Mouse (Mus musculus) brown adipose tissue, adult 24 weeks (tissue): ENCODE results near the gene Odf3b. TPM values are rescaled to one million over a fixed set of nuclear protein-coding genes. Genes with fewer than 3 reads are reported as not detected.
A peak's percentile ranks its signal among the peaks of the same experiment; 100 is the strongest.

Experiments
- H3K27ac ChIP-seq: fragments of 200-500 bp; replicated peaks from 2 replicates; pipeline ENCODE4 v1.5.1; 2012; ENCODE audit warnings: low read depth, mild to moderate bottlenecking, low read length
- H3K4me1 ChIP-seq: fragments of 200-500 bp; 2 replicates; pipeline ENCODE4 v1.6.1; 2012; ENCODE audit warnings: low read length, mixed read lengths; ENCODE audit not compliant: control insufficient read depth, insufficient read depth, insufficient read length
- H3K4me3 ChIP-seq: fragments of 200-500 bp; 2 replicates; pipeline ENCODE4 v1.5.1; 2012; ENCODE audit warnings: low read depth, mild to moderate bottlenecking, low read length, moderate library complexity; ENCODE audit not compliant: insufficient read depth
- polyA plus RNA-seq: library from polyadenylated mRNA; stranded (reverse); fragments of >200 nt; gene quantifications from 2 replicates; pipeline ENCODE4 v1.2.4, GENCODE M21; 2012; ENCODE audit not compliant: missing spikeins, insufficient read depth, insufficient read length

Odf3b gene
- polyA plus RNA-seq, 1 experiment: not detected

DNA sequence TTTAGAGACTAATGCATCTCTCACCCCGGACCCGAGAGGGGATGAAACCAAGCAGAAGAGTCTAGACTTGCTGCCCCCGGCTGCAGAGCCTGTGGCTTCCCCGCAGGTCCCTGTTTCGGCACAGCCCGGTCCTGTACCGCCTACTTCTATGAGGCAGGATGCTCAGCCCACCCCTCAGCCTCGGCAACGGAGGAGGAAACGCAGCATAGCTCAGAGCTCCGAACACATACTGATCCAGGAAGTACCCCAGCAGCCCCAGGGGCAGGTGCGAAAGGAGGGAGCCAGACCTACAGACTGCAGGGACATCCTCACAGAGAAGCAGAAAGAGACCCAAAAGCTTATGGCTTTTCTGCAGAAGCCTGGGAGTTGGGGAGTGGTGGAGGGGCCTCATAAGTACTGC lies 8.0 kb upstream of the Odf3b start:
- Histone ChIP-seq H3K4me3 (no peak overlapping the region), H3K4me1 (no peaks in the 10 kb centered on the region), H3K27ac (no peak overlapping the region)

DNA sequence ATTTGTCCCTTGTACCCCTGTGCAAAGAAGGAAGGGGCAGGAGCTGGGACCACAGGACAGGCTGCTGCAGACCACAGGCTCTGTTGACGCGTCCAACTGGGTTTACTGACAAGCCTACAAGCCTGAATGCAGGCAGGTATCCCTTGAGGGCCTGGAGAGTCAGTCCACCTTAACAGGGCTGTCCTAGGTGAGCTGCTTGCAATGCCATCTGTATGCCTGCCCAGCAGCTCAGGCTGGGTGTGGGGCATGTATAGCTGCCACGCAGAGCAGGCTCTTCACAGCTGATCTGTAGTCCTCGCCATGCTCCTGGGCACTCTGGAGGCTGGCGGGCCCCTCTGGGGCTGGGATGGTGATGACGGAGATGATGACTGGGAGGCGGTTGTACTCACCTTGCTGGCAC lies 5.5 kb upstream of the Odf3b start, which contains the start of gene Klhdc7b:
Gene Klhdc7b, plus strand, starts transcription at position 301 of the 400 bp plus-strand sequence.
- Histone ChIP-seq H3K27ac (no peak within 1 kb of the TSS), H3K4me1 (no peaks in the 10 kb centered on the region), H3K4me3 (no peak within 1 kb of the TSS)

- Histone ChIP-seq H3K4me3 (peak overlapping the region; percentile 70), H3K27ac (peak overlapping the region; percentile 91)
These were observed 347 bp upstream of the Odf3b start for GRCm38 (mm10) chr15:89379429-89379828.

GRCm38 (mm10) chr15:89377938-89378828 lies 899 bp downstream of the Odf3b start:
- H3K4me3 ChIP-seq: peak overlapping the region; percentile 70
- no peaks in the 10 kb centered on the region; the same call in 1 of the 2 replicates for H3K4me1 ChIP-seq
- peak overlapping the region; percentile 91 for H3K27ac ChIP-seq

More at GRCm38 (mm10) chr15:89379429-89379828, 347 bp upstream of the Odf3b start:
- no peaks in the 10 kb centered on the region; the same call in 1 of the 2 replicates for H3K4me1 ChIP-seq

GRCm38 (mm10) chr15:89377362-89377761 lies 1.7 kb downstream of the Odf3b start:
- H3K4me3 ChIP-seq: no peak overlapping the region

DNA sequence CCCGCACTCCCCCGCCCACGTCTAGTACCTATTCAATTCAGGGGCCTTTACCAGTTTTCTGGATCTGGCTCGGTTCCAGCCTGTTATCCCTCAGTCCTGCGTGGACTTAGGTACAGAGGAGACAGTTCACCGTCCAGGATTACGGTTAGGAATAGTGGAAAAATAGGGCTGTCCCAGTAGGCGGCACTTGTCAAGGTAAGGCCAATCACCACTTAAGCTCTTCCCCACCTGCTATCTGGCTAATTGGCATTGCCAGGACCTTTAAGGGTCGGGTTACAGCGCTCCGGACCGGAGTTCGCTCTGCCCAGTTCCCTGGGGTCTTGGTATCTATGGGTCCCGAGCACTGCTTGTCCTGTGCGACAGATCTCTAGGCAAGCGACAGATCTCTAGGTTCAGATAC lies 2.1 kb downstream of the Odf3b start, which contains the start of gene Tymp:
Gene Tymp, minus strand, starts transcription at position 83 of the 400 bp plus-strand sequence.
- H3K27ac ChIP-seq: no peak within 1 kb of the TSS
- no peak within 1 kb of the TSS for H3K4me3 ChIP-seq

More at GRCm38 (mm10) chr15:89377362-89377761, 1.7 kb downstream of the Odf3b start:
- Histone ChIP-seq H3K4me1 (peaks cover 5% of the 10 kb centered on the region; the same call in 1 of the 2 replicates), H3K27ac (no peak overlapping the region)

DNA sequence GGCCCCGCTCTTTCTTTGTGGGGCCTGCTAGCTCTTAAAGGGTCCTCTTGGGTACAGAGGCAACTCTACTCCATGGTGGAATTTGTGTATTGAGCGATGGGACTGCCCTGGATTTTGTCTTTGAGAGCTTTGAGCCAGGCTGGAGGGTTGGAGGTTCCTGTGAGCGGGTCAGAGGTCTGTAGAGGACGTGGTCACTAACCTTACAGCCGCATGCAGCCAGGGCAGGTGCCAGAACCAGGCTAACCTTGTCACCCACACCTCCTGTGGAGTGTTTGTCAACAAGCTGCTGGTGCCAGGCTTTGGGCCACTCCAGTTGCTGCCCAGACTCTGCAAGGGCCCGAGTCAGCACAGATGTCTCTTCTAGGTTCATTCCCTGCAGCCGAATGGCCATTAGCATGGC lies 3.0 kb downstream of the Odf3b start:
- peaks cover 6% of the 10 kb centered on the region; the same call in 1 of the 2 replicates for H3K4me1 ChIP-seq
- no peak overlapping the region for H3K27ac ChIP-seq
- no peak overlapping the region for H3K4me3 ChIP-seq

More for the DNA sequence above, 2.1 kb downstream of the Odf3b start, which contains the start of gene Tymp:
- peaks cover 6% of the 10 kb centered on the region; the same call in 1 of the 2 replicates for H3K4me1 ChIP-seq

GRCm38 (mm10) chr15:89374801-89375534 lies 4.1 kb downstream of the Odf3b start:
- Histone ChIP-seq H3K27ac (no peak overlapping the region), H3K4me3 (peak overlapping the region; percentile 87; the same call in 1 of the 2 replicates)

GRCm38 (mm10) chr15:89374340-89374739 lies 4.7 kb downstream of the Odf3b start:
- H3K27ac ChIP-seq: peak overlapping the region; percentile 25
- H3K4me3 ChIP-seq: peak overlapping the region; percentile 87
- peaks cover 6% of the 10 kb centered on the region; the same call in 1 of the 2 replicates for H3K4me1 ChIP-seq

More at GRCm38 (mm10) chr15:89374801-89375534, 4.1 kb downstream of the Odf3b start:
- H3K4me1 ChIP-seq: peaks cover 6% of the 10 kb centered on the region; the same call in 1 of the 2 replicates

DNA sequence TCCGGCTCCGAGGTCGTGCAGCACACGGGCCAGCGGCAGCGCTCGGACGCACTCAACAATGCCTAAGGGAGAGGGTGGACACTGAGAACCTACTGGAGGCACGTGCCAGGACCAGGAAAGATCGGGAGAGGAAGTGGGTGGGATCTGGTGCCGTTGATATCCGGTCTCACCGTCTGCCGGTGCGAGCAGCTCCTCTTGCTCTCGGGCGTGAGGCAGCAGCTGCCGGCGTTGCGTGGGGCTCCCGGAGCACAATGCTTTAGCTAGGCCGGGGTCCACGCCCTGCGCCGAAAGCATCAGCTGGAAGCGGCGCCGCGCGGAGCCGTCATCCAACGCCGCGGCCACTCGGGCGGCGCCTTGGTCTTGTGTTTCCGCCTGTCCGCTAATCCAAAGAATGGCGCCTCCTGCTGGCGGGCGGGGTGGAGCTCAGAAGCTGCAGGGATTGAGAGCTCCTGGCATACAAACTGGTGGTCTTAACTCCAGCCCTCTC lies 5.3 kb downstream of the Odf3b start, which contains the start of gene Sco2:
Gene Sco2, minus strand, starts transcription at position 85 of the 487 bp plus-strand sequence.
- peak within 1 kb of the TSS; percentile 87 for H3K4me3 ChIP-seq
- peak within 1 kb of the TSS; percentile 94 for H3K27ac ChIP-seq
- peaks cover 6% of the 10 kb centered on the region; the same call in 1 of the 2 replicates for H3K4me1 ChIP-seq

- H3K4me1 ChIP-seq: peaks cover 6% of the 10 kb centered on the region; the same call in 1 of the 2 replicates
- H3K4me3 ChIP-seq: peak overlapping the region; percentile 87
These were observed 5.9 kb downstream of the Odf3b start for GRCm38 (mm10) chr15:89373027-89373761.

GRCm38 (mm10) chr15:89372536-89372935 lies 6.5 kb downstream of the Odf3b start:
- Histone ChIP-seq H3K27ac (no peak overlapping the region; the same call in 1 of the 2 replicates), H3K4me3 (peak overlapping the region; percentile 87), H3K4me1 (peaks cover 6% of the 10 kb centered on the region; the same call in 1 of the 2 replicates)

More at GRCm38 (mm10) chr15:89373027-89373761, 5.9 kb downstream of the Odf3b start:
- peak overlapping the region; percentile 94 for H3K27ac ChIP-seq

DNA sequence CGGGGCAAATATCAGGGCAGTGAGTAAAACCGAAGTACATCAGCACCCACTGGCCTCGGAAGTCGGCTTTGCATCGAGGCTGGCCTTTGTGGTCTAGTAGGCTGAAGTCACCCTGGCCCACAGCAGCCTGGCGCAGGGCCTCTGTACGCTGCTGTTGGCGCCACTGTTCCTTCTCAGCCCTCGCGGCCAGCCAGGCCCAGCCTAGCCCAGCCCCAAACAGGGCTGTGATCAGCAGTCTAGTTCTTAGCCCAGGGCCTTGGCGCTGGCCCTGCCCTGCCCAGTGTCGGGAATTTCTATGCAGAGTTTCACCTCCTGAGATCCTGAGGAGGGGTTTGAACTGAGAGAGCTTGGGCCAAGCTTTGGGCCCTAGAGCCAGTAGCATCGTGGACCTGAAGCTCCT lies 7.0 kb downstream of the Odf3b start:
- H3K4me3 ChIP-seq: no peak overlapping the region
- peaks cover 6% of the 10 kb centered on the region; the same call in 1 of the 2 replicates for H3K4me1 ChIP-seq
- H3K27ac ChIP-seq: no peak overlapping the region

DNA sequence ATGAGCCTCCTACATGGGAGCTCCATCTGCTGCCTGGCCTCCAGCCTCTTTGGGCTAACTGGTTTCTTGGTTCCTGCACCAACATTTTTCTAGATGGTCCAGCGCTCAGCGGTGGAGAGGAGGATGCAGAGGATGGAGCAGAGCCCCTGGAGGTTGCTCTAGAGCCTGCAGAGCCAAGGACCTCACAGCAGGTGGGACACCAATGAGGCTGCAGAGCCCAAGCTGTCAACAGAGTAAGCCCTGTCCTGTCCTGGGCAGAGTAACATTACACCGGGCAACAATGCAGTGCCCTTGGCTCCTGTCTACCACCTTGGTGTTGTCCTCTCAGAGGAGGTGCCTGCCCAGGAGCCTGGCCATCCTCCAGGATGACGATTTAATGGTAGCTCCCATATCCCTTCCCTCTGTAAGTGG lies 13.9 kb downstream of the Odf3b start:
- Histone ChIP-seq H3K4me1 (no peaks in the 10 kb centered on the region), H3K27ac (no peak overlapping the region), H3K4me3 (no peak overlapping the region)
